Mouse (Mus musculus) lung, postnatal 0 days (tissue): ENCODE measurements around the gene Chd3.

Experiments
- CTCF ChIP-seq: IDR thresholded peaks from 2 replicates; pipeline ENCODE4 v1.5.1; 2016; ENCODE audit warnings: antibody characterized with exemption, mild to moderate bottlenecking
- EP300 ChIP-seq: IDR thresholded peaks from 2 replicates; pipeline ENCODE4 v1.6.1; 2016; ENCODE audit warnings: antibody characterized with exemption, mild to moderate bottlenecking, control low read depth

- no peak for TF ChIP-seq CTCF
- no peak for TF ChIP-seq EP300
Measured at GRCm38 (mm10) chr11:69326408-69327156, 42.6 kb downstream of the Chd3 start.
